Mouse (Mus musculus) left cerebral cortex, adult 11 months (tissue): ENCODE measurements at regions not wholly inside any gene's neighbourhood (a gene's known extent, or its start where the extent isn't known, plus 50 kb on each side); places are given as distances from the start of the nearest gene placed in this dataset.

Experiments used
- DNase-seq: peaks from one replicate; pipeline ENCODE4 v3.0.0; 2022; ENCODE audit warnings: low spot score

DNA sequence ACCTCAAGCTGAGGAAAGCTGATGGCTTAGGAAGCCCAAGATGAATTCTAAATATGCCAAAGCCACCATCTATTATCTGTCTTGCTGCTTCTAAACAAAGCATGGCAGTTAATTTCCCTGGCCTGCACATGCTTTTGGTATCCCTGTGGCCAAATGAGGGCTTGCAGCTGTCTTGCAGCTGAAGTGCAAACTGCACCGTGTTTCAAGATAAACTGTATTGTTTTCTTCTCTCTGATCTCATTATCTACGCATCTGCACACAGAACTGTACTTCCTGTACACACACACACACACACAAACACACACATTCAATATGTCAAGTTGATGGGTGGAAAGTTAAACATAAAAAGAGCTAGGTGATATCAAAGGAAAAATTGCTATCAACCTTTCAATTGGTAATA, 221.7 kb upstream of the Veph1 start:
- DNase-seq: no peak

DNA sequence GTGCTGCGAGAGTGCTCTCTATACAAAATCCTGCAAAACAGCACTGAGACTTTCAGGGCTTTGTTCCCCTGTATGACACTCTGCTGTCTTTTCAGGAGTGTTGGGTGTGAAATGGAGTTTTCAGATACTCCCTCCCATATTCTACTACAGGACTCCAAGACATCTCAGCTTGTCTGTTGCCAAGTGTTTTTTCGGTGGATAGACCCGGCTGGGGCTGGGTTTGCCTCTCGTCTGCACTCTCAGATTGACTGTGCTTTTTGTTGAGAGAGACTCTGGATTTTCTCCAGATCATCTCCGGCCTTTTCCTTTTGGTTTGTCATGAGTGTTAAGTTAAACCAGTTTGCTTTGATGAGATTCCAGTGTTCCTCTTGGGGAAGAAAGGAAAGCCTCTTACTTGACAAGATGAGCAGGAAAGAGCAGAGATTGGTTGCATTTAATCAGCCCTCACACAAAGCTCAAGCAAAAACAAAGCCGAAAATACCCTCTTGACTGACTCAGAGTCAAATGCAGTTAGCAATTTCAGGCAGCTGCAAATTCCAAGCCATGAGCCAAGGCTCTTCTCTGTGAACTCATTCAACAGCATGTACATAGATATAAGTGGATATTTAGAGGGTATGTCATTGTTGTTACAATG, 219.3 kb upstream of the Veph1 start:
- peak; percentile 11 for DNase-seq

DNA sequence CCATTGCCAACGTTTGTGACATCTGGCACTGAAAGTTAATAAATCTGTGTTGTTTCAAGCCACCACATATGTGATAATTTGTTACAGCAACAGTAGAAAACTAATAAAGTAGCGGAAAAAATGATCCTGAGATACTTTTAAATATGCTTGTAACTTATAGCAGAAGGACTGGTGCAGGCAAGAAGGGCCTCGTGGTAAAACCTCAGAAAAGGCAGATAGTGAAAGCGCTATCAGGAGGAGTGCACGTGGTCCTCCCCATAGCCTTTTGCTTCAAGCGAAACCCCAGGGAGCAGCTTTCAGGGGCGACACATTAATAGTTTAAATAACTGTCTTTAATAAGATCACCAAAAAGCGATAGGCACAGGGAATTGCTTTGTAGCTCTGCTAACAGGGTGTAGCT, 217.9 kb upstream of the Veph1 start:
- DNase-seq: no peak

DNA sequence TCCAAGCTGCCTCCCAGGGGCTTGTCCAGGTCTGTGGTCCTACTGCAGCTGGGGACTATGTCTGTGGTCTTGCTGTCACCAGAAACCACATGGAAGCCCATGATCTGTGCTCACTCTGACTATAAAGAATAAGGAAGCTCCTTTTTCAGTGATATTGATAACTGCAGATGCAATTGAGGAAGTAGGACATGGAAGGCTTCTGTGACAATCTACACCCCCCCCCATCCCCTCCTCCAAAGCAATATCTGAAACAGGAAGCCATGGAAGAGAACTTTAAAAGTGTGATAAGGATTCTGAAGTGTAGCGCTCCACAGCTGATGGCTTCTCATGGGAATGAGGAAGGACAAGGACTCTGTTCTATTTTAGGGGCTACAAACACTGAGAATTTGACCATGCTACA, 215.8 kb upstream of the Veph1 start:
- DNase-seq: no peak

DNA sequence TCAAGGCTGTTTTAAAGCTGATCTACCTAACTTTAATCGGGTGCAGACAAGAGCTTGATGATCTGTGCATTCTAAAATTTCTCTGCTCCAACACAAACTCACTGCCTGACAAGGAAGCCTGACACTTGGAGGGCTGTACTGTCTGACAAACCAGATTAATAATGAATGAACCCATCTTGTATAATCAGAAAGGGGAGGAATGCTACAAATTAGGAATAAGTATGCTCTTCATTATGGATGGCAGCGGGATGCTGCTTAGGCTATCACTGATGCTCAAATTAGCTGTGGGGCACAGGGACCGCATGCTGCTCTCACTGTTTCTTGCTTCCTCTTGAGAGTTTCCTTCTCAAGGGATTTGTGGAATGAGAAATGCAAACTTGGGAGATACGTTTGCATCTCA, 213.8 kb upstream of the Veph1 start:
- no peak for DNase-seq

DNA sequence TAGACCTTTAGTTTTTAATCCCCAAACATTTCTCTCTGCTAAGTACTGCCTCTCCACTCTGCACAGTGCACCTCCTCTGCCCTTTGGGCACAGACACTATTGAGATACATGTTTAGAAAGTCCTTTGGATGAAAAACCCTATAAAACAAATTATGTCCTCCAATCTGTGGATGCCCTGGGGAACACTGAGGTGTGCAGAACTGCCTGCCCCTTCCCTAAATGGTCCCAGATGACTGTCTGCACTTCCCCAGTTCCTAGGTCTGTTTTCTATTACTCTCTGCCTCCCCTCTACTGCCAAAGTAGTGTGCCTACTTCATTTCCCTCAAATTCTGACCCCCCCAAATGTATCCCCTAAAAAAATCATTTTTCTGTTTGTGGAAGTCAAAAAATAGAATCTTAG, 209.5 kb upstream of the Veph1 start:
- DNase-seq: no peak

DNA sequence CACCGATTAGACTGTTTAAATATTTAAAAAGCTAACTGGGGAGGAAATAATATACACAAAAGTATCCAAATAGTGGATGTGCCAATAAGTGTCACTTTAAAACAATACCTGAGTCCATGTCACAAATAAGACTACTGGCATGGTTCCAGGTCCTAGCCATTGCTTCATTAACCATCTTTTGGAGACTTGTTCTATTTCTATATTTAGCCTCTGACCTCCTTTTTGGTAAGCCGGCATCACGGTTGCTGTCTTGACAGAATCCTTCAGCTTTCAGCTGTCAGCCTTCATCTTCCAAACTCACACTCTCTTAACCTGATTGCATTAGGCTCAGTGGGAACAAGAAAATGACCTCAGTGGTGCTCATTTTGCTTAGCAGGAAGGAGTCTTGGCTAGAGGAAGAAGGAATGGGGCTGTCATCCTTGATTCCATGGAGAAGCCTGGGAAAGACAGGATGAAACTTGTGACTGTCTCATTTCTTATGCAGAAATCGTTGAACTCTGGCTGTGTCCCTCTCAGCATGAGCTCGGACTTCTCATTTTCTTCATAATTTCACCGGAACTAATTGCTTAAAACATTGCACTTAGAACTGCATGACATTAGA, 208.9 kb upstream of the Veph1 start:
- DNase-seq: no peak

DNA sequence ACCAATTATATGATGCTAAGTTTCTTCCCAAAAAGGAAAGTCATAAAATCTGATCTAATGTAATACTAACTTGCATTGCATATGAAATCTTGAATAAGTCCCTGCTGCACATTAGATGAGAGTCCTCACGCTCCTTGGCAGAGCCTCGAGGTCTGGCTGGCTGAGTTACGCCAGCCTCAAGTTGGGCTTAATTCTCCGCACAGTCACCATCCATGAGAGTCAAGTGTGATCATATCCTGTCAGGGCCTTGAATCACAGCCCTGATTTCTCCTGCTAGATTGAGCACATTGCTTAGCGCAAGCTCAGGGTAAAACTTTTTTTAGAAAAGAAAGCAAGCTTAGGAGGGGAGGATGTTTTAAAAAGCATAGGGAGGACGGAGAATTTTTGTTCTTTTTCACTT, 208.1 kb upstream of the Veph1 start:
- DNase-seq: no peak

DNA sequence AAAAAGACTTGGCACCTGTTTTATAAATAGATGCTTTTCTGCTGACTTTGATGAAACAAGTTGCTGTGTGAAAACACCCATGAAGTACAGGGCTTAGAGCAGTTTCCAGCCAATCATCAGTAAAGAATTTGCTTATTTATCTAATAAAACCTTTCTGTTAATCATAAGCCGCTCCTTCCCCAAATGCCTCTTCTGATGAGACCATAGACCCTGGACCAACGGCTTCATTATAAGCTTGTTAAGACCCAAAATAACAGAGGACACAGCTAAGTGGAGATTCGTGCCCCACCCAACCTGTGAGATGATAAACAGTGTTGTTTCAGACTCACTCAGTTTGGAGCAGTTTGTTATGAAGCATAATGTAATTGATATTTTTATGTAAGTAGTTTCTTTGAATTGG, 207.0 kb upstream of the Veph1 start:
- no peak for DNase-seq

DNA sequence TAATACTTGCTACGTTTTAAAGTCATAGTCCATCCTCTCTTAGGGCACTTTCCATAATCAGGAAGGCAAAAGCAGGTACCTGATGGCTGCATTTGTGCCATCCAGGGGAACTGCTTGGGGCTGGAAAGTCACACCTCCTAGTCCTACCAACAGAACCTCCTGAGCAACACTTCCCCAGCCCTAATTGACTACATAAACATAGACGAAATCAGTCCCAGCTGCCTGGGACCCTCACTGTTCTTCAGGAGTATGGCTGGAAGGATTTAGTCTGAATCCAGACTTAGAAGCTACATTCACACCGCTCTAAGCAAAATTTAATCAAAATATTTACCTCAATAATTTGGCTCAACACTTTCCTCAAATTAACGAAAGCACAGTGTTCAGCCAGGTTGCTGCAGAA, 205.2 kb upstream of the Veph1 start:
- DNase-seq: no peak

DNA sequence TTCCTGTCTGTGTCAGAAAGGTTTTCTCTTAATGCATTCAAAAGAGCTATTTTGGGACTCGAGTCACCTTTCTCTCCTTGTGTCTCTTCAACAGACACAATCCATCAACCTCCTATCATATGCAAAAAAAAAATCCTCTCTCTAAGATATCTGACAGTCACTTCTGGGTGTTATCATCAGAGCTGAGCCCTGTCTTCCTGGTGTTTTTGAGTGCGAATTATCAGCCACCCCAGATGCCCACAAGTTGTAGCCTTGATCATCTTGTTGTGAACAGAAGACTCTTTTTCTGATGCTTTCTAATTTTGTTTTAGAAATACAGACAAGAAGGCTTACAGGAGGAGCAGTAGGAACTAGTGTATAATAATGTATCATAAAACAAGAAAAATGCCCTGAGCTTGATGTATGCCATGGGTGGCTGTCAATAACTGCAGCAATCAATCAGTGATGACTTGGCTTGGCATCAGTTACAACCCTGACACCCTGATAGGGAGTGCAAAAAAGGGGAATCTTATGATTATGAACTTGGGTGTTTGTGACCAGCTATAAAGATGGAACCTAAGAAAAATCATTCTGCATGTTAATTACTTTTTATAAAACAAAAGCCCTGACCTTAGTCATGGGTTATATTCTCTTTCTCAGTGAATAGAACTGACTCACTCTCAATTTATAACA, 197.9 kb upstream of the Veph1 start:
- no peak for DNase-seq

DNA sequence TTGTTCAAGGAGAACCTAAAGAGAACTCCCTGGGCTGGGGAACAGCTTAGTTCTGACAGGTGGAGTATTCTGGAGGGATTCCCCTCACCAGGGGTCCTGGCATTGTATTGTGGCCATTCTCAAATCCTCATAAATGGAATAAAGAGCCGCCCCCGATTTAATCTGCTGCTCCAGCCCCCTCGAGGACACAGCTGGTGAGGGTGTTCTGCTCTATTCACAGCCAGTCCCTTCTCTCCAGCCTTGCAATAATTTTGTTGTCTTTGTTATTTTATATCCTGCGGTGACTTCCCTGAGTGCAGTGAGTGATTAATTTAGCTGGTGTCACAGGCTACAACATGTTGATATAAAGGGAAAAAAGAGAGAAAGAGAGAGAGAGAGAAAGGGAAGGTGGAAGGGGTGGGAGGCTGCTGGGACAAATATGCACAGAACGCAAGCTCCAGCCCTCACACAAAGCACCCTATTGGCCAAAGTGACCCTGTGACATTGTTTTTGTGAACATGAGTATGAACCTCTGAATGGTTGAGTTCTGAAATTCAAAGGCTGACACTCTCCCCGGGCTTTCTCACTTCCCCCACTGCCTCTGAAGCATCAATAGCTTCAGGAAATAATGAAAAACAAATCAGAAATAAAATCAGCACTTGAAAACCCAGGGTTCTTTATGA, 194.2 kb upstream of the Veph1 start:
- no peak for DNase-seq

DNA sequence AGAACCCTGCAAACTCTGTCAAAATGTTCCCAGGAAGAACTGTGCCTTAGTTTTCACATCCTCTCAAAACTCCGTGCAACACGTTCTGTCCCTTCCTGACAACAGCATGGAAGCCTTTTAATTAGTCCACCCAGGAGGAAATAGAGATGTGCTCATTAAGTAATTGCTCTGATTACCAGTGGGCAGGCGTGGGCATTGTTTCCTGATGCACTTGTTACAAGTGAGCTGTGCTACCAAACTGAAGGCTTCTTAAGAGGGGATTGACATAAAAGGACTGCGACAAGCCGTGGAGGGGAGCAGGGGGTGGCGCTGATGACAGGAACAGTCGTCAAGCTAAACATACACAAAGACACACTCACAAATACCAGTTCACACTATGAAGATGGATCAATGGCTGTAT, 192.1 kb upstream of the Veph1 start:
- DNase-seq: no peak

DNA sequence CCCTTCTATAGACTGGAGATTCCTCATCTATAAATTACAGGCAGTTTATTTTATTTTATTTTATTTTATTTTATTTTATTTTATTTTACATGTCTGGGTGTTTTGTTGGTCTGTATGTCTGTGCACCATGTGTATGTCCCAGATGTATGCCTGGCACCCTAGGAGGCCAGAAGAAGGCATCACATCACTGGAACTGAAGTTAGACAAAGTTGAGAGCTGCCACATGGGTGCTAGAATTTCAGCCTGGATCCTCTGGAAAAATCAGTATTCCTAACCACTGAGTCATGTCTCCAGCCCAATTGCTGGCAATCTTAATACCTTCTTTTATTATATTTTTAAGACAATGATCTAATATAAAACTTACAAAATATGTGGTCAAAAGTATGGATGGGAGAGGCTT, 190.0 kb upstream of the Veph1 start:
- no peak for DNase-seq

DNA sequence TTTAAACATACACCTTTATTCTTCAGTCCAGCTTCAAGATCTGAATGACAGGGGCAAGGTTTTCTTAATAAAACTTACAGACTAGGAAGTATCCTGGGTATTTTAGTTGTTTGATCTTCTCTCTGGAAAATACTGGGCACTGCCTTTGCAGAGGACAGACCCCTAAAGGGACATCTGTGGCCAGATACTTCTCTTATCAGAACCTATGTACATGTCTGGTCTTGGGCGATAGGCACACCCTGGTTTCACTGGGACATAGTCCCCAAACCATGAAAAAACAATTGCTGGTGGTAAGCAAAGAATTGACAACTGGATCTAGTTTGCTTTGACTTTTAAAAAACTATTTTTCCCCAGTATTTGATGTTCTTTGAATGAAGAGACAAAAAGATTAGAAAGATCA, 189.5 kb upstream of the Veph1 start:
- DNase-seq: no peak

DNA sequence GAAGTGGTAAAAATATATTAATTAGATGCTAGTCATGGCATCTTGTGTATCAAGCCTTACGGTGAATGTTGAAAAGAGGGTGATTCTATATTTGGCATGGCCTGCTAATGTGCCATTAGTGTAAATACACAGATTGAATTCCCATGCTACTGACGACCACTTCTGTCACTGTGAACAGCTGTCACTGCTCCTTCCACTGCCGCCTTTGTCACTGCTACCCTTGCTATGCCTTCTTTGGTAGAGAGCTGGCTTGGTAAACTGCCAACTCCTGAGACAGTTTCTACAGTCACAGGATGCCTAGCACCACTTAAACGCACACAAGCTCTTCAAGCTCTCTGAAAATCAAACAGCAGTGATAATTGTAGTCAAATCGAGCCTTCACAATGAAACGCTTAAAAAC, 184.1 kb upstream of the Veph1 start:
- DNase-seq: no peak

DNA sequence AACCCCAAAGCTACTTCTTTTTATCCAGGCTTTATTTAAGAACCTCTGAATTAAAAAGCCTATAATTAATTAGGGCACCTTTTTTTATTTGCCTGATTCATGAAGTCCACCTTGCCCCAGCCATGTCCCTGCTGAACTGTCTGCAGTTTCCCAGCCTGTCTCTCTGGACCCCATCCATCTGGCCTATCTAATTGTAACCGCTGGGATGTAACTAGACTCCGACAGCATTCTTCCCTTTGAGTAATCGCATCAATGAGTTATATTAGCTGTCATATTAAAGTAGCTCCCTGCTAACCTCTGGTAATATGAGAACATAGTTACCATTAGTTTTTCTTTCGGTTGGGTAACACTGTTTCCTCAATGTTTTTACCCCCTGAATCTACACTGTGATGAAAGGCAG, 182.6 kb upstream of the Veph1 start:
- no peak for DNase-seq

DNA sequence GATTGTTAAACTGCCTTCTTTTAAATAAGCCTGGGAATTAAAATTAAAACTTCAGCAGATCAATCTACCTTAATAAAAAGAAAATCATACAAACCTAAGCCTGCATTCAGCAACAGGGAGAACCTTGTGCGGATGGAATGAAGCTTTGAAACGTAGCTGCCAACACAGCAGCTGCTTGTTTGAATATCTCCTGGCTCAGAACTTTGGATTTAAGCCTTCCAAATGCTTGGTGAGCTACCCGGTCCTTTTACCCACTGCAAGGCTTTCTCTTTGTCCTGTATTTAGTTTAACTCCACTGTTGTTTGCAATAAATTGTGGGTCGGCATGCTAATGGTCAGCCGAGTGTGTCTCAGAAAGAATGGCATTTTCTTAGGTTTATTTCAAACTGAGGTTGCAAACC, 169.7 kb upstream of the Veph1 start:
- DNase-seq: peak; percentile 10

DNA sequence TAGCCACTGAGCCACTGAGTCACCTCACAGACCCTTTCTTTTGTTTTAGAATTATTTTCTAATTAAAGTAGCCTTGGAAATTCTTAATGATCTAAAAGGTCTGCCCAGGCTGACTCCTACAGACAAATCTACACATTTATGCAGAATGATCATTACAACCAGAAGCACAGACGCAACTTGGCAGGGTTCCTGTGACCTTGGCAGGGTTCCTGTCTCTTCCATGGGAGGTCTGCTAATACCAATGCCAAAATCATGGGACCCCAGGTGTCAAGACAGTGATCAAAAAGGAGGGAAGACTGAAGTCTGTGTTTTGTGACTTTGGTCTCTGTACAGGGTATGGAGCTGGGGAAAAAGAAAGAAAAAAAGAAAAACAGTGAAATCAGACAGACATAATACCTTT, 168.7 kb upstream of the Veph1 start:
- no peak for DNase-seq

DNA sequence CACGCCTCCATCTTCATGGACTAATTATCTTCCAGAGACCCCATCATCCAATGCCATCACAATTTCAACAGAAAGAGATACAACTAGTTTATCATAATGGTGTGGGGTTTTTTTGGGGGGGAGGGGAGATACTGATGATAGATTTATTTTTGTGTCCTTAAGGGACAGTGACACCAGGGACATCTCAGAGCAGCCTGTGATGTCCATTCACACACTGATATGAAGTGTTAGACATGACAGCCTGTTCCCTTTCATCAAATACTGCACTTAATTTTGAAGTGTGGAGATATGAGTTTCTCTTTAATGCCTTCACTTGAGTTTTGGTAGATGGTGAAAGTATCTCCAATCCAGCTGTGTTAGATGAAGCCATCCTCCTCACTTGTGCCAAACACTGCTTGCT, 165.7 kb upstream of the Veph1 start:
- DNase-seq: no peak

DNA sequence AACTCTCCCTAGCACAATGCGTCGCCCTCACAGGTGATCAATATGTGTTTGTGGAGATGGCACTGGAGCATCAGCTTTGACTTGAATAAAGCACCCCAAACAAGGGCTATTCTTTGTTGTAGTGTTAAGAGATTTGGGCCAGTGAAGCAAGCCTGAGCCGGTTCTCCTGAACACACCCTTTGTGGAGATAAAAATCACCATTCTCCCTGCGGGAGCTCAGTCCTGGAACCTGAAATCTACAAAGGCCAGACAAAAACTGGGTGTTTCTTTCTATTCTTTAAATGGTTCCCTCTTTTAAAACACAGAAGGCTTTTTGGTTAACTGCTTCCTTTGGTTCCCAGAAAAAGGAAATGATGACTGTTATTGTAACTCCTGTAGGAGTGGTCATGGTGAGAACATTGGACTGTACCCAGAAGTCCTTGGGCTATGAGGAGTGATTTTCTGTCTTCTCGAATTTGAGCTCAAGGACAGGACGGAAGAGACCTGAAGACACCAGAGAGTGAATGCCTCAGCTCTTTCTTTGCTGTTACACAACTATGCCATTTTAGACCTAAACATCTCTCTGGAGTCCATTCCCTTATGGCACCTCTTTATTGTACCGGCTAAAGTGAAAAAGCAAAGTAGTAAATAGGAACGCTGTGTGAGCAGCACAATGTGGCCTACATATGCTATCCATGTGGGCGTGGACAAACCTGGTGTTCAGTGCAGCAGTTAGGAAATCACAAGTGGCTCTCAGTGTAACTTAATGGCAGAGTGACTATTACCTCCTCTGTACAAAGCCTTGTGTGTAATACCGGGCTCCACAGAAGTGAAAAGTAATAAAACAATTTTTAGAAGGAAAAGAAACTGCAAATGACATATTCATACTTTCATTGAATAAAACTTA, 149.9 kb upstream of the Veph1 start:
- DNase-seq: no peak

DNA sequence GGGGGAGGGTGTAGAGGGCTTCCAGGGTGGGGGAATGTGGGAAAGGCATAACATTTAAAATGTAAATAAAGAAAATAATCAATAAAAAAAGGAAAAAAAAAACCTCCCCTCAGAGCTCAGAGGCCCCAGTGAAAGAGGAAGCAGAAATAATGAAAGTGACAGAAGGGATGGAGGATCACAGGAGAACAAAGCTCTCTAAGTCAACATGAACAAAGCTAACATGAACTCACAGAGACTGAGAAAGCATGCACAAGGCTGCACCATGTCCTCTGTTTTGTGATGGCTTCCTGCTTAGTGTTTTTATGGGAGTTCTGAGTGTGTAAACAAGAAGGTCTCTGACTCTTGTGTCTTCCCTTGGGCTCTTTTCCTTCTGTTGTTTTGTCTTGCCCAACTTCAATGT, 136.6 kb upstream of the Veph1 start:
- no peak for DNase-seq
